Mouse (Mus musculus) stomach, postnatal 0 days (tissue): Measurements from ENCODE around the gene Reps1.

Experiments
- CTCF ChIP-seq: IDR thresholded peaks from 2 replicates; pipeline ENCODE4 v1.5.1; 2016; ENCODE audit warnings: antibody characterized with exemption, low read depth, mild to moderate bottlenecking, moderate library complexity
- EP300 ChIP-seq: optimal IDR thresholded peaks from 2 replicates; pipeline ENCODE3; 2016; ENCODE audit warnings: antibody characterized with exemption

DNA sequence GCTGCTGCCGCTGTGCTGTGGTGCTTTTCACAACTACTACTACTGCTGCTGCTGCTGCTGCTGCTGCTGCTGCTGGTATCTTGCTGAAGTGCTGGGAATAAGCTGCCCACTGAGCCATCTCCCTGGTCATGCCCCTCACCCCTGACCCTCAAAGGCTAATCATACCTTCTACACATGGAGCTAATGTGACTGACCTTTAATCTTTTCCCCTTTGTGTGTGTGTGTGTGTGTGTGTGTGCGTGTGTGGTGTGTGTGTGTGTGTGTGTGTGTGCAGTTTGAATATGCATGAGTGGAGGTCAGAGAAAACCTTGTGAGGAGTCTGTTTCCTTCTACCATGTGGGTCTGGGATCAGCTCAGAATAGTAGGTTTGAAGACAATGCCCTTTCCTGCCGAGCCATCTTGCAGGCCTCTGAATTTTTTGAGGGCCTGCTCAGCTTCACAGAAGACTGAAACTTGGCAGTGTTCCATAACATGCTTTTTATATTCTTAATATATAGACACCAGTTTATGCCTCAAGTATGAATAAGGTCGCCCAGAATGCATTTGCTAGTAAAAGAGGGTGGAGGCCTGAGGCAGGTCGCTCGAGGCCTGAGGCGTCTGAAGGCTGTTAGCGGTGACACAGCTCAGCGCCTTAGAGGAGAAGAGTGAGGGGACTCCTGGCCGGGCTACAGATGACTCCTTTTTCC lies 12.2 kb downstream of the Reps1 start:
- no peak for TF ChIP-seq EP300
- no peak for TF ChIP-seq CTCF
